Mouse (Mus musculus): ENCODE data around the gene Phf11c.
"Not testable (repeated sequence)": the region's sequence is repeated elsewhere in the genome, so short reads cannot be mapped to it uniquely, and the experiment has no call there.

The Phf11c gene

GRCm38 (mm10) chr14:59395281-59395680 is at the start of gene Phf11c:
Phf11c (minus strand) TSS chr14:59395381.
- no peak for DNase-seq (ENCODE audit: low spot score in 2 of 2)

GRCm38 (mm10) chr14:59441472-59441805 is 46.3 kb upstream of the Phf11c start:
- no peak for DNase-seq (ENCODE audit: low spot score in 2 of 2)

- peak; percentile 91 to 94 for DNase-seq (ENCODE audit: low spot score in 2 of 2)
These were observed 45.6 kb upstream of the Phf11c start, which contains the start of the genes Setdb2 and Cab39l for GRCm38 (mm10) chr14:59440558-59441471. Setdb2 (minus strand) TSS chr14:59440884. Cab39l (plus strand) TSS chr14:59440972.

- no peak for DNase-seq (ENCODE audit: low spot score in 2 of 2)
These were observed 44.9 kb upstream of the Phf11c start for GRCm38 (mm10) chr14:59440039-59440438.

GRCm38 (mm10) chr14:59438505-59438904 is 43.3 kb upstream of the Phf11c start:
- DNase-seq (ENCODE audit: low spot score in 2 of 2), result no peak

GRCm38 (mm10) chr14:59437398-59437797 is 42.2 kb upstream of the Phf11c start:
- no peak for DNase-seq (ENCODE audit: low spot score in 2 of 2)

- no peak for DNase-seq (ENCODE audit: low spot score in 2 of 2)
These were observed 40.0 kb upstream of the Phf11c start for GRCm38 (mm10) chr14:59435206-59435605.

GRCm38 (mm10) chr14:59433902-59434301 is 38.7 kb upstream of the Phf11c start:
- no peak for DNase-seq (ENCODE audit: low spot score in 2 of 2)

GRCm38 (mm10) chr14:59430556-59430955 is 35.4 kb upstream of the Phf11c start:
- no peak for DNase-seq (ENCODE audit: low spot score in 2 of 2)

GRCm38 (mm10) chr14:59422912-59423663 is 27.9 kb upstream of the Phf11c start:
- no peak for DNase-seq (ENCODE audit: low spot score in 2 of 2)

GRCm38 (mm10) chr14:59418171-59418570 is 23.0 kb upstream of the Phf11c start:
- DNase-seq (ENCODE audit: low spot score in 2 of 2), result no peak

GRCm38 (mm10) chr14:59414979-59415378 is 19.8 kb upstream of the Phf11c start:
- DNase-seq (ENCODE audit: low spot score in 2 of 2), result not testable (repeated sequence)

GRCm38 (mm10) chr14:59396999-59397398 is 1.8 kb upstream of the Phf11c start:
- DNase-seq (ENCODE audit: low spot score in 2 of 2), result no peak

- DNase-seq (ENCODE audit: low spot score in 2 of 2), result peak; percentile 15 to 27
These were observed 5.0 kb downstream of the Phf11c start for GRCm38 (mm10) chr14:59390181-59390580.

GRCm38 (mm10) chr14:59389532-59389931 is 5.6 kb downstream of the Phf11c start:
- DNase-seq (ENCODE audit: low spot score in 2 of 2), result no peak

GRCm38 (mm10) chr14:59370348-59371068 is 24.7 kb downstream of the Phf11c start:
- DNase-seq (ENCODE audit: low spot score in 2 of 2), result no peak

- DNase-seq (ENCODE audit: low spot score in 2 of 2), result no peak
These were observed 28.6 kb downstream of the Phf11c start for GRCm38 (mm10) chr14:59366386-59367105.

GRCm38 (mm10) chr14:59365244-59365644 is 29.9 kb downstream of the Phf11c start, which contains the start of gene Phf11d:
Phf11d (minus strand) TSS chr14:59365470.
- DNase-seq (ENCODE audit: low spot score in 2 of 2), result peak; percentile 41 to 53

- DNase-seq (ENCODE audit: low spot score in 2 of 2), result not testable (repeated sequence)
These were observed 54.0 kb downstream of the Phf11c start, which contains the start of gene Phf11b for GRCm38 (mm10) chr14:59341189-59341588. Phf11b (minus strand) TSS chr14:59341351.

GRCm38 (mm10) chr14:59339541-59339940 is 55.6 kb downstream of the Phf11c start:
- DNase-seq (ENCODE audit: low spot score in 2 of 2), result no peak

GRCm38 (mm10) chr14:59336056-59336455 is 59.1 kb downstream of the Phf11c start:
- DNase-seq (ENCODE audit: low spot score in 2 of 2), result not testable (repeated sequence)
